Mouse (Mus musculus): ENCODE results near the gene Lypd8. TPM values are rescaled to one million over a fixed set of nuclear protein-coding genes. Genes with fewer than 3 reads are reported as not detected.

Gene Lypd8
- polyA plus RNA-seq, 1 experiment from 2014 or later = 12.0 TPM

- no peak within 1 kb of the TSS for H3K27ac ChIP-seq (ENCODE audit: low read length)
- no peak within 1 kb of the TSS for H3K9ac ChIP-seq (ENCODE audit: low read depth, low read length)
- WGBS (ENCODE audit: insufficient replicate concordance) = 61% methylated on average over 3 of the region's 3 CpGs
- H3K4me3 ChIP-seq (ENCODE audit: low read depth, low read length) = no peak within 1 kb of the TSS
- no peak within 1 kb of the TSS for H3K4me2 ChIP-seq (ENCODE audit: low read depth, low read length)
- no peaks in the 10 kb centered on the region for H3K9me3 ChIP-seq (replicated peaks; ENCODE audit: control insufficient read depth, low read length)
- no peaks in the 10 kb centered on the region for H3K27me3 ChIP-seq (ENCODE audit: control insufficient read depth, insufficient read depth, low read depth, low read length)
- no peaks in the 10 kb centered on the region for H3K36me3 ChIP-seq (ENCODE audit: control insufficient read depth, insufficient read depth)
- H3K4me1 ChIP-seq (ENCODE audit: control insufficient read depth, low read depth, low read length) = no peaks in the 10 kb centered on the region
- ATAC-seq (ENCODE audit: low read depth) = no peak
Observed at GRCm38 (mm10) chr11:58432259-58432658, 53.4 kb downstream of the Lypd8 start, which contains the start of gene Gm12253. Gene Gm12253 (plus strand): TSS chr11:58432559.

GRCm38 (mm10) chr11:58437866-58438265, 59.0 kb downstream of the Lypd8 start:
- no peaks in the 10 kb centered on the region for H3K36me3 ChIP-seq (ENCODE audit: control insufficient read depth, insufficient read depth)
- 35% methylated on average over 5 of the region's 5 CpGs for WGBS (ENCODE audit: insufficient replicate concordance)
- no peak overlapping the region for H3K4me2 ChIP-seq (ENCODE audit: low read depth, low read length)
- H3K9me3 ChIP-seq (replicated peaks; ENCODE audit: control insufficient read depth, low read length) = no peaks in the 10 kb centered on the region
- no peak overlapping the region for H3K27ac ChIP-seq (ENCODE audit: low read length)
- no peak overlapping the region for H3K9ac ChIP-seq (ENCODE audit: low read depth, low read length)
- no peak for ATAC-seq (ENCODE audit: low read depth)
- H3K4me1 ChIP-seq (ENCODE audit: control insufficient read depth, low read depth, low read length) = no peaks in the 10 kb centered on the region
- no peak overlapping the region for H3K4me3 ChIP-seq (ENCODE audit: low read depth, low read length)
- H3K27me3 ChIP-seq (ENCODE audit: control insufficient read depth, insufficient read depth, low read depth, low read length) = no peaks in the 10 kb centered on the region

Other genes with a start within 250 kb of the Lypd8 start
- 7.2 and 7.4 TPM in 2 replicates for gene Gemin5, start 210.5 kb upstream of the Lypd8 start, polyA plus RNA-seq (2015; fragmentation: Nextera tagmentation; extraction: Ambion mirVana)
- 74.9 and 83.3 TPM in 2 replicates for gene Mrpl22, start 207.4 kb upstream of the Lypd8 start, polyA plus RNA-seq (2015; fragmentation: Nextera tagmentation; extraction: Ambion mirVana)
- gene Igtp, start 179.5 kb upstream of the Lypd8 start, polyA plus RNA-seq (2015; fragmentation: Nextera tagmentation; extraction: Ambion mirVana) = 7.7 and 9.6 TPM in 2 replicates
- 5.5 and 6.8 TPM in 2 replicates for gene Irgm2, start 179.4 kb upstream of the Lypd8 start, polyA plus RNA-seq (2015; fragmentation: Nextera tagmentation; extraction: Ambion mirVana)
- gene 4930438A08Rik, start 104.2 kb upstream of the Lypd8 start, polyA plus RNA-seq (2015; fragmentation: Nextera tagmentation; extraction: Ambion mirVana) = 2.5 and 3.2 TPM in 2 replicates
- 9.8 and 10.1 TPM in 2 replicates for gene Zfp692, start 72.0 kb upstream of the Lypd8 start, polyA plus RNA-seq (2015; fragmentation: Nextera tagmentation; extraction: Ambion mirVana)
- 33.8 and 36.6 TPM in 2 replicates for gene Zfp672, start 48.7 kb upstream of the Lypd8 start, polyA plus RNA-seq (2015; fragmentation: Nextera tagmentation; extraction: Ambion mirVana)
- 16.8 and 17.0 TPM in 2 replicates for gene Sh3bp5l, start 48.3 kb upstream of the Lypd8 start, polyA plus RNA-seq (2015; fragmentation: Nextera tagmentation; extraction: Ambion mirVana)
- gene 1810065E05Rik, start 42.1 kb downstream of the Lypd8 start, polyA plus RNA-seq (2015; fragmentation: Nextera tagmentation; extraction: Ambion mirVana) = not detected in 2 replicates
- gene Gm12253, start 53.5 kb downstream of the Lypd8 start, polyA plus RNA-seq (2015; fragmentation: Nextera tagmentation; extraction: Ambion mirVana) = not detected in 2 replicates
- gene Lypd9, start 73.9 kb downstream of the Lypd8 start, polyA plus RNA-seq (2015; fragmentation: Nextera tagmentation; extraction: Ambion mirVana) = not detected in 2 replicates
- gene Olfr30, start 83.2 kb downstream of the Lypd8 start, polyA plus RNA-seq (2015; fragmentation: Nextera tagmentation; extraction: Ambion mirVana) = not detected in 2 replicates
- gene Olfr332, start 113.5 kb downstream of the Lypd8 start, polyA plus RNA-seq (2015; fragmentation: Nextera tagmentation; extraction: Ambion mirVana) = not detected in 2 replicates
- not detected in 2 replicates for gene Olfr331, start 123.5 kb downstream of the Lypd8 start, polyA plus RNA-seq (2015; fragmentation: Nextera tagmentation; extraction: Ambion mirVana)
- not detected in 2 replicates for gene Olfr330, start 155.8 kb downstream of the Lypd8 start, polyA plus RNA-seq (2015; fragmentation: Nextera tagmentation; extraction: Ambion mirVana)
- not detected in 2 replicates for gene Olfr329-ps, start 167.4 kb downstream of the Lypd8 start, polyA plus RNA-seq (2015; fragmentation: Nextera tagmentation; extraction: Ambion mirVana)
- gene Olfr328, start 176.6 kb downstream of the Lypd8 start, polyA plus RNA-seq (2015; fragmentation: Nextera tagmentation; extraction: Ambion mirVana) = not detected in 2 replicates
- not detected in 2 replicates for gene Olfr224, start 191.5 kb downstream of the Lypd8 start, polyA plus RNA-seq (2015; fragmentation: Nextera tagmentation; extraction: Ambion mirVana)
- not detected in 2 replicates for gene Olfr325, start 198.7 kb downstream of the Lypd8 start, polyA plus RNA-seq (2015; fragmentation: Nextera tagmentation; extraction: Ambion mirVana)
- not detected in 2 replicates for gene Olfr324, start 216.1 kb downstream of the Lypd8 start, polyA plus RNA-seq (2015; fragmentation: Nextera tagmentation; extraction: Ambion mirVana)
- gene 2210407C18Rik, start 237.0 kb downstream of the Lypd8 start, polyA plus RNA-seq (2015; fragmentation: Nextera tagmentation; extraction: Ambion mirVana) = not detected in 2 replicates

Data from liver, embryonic 16.5 days (tissue).